Mouse (Mus musculus): ENCODE measurements around the gene Hip1. TPM values are rescaled to one million over a fixed set of nuclear protein-coding genes. Genes with fewer than 3 reads are reported as not detected.
"Not testable (repeated sequence)": the region's sequence is repeated elsewhere in the genome, so short reads cannot be mapped to it uniquely, and the experiment has no call there.

Hip1 gene
- total RNA-seq, 1 experiment: 42.9 TPM

GRCm38 (mm10) chr5:135457961-135458360 is 87.0 kb downstream of the Hip1 start:
- H3K9ac ChIP-seq (ENCODE audit: insufficient read depth, low read depth, low read length, poor library complexity, severe bottlenecking): no peak overlapping the region
- no peak overlapping the region for H3K4me3 ChIP-seq (ENCODE audit: insufficient read depth in 1 of 2, low read depth in 1 of 2, low read length in 2 of 2, poor library complexity in 1 of 2, severe bottlenecking in 1 of 2)
- in situ Hi-C loops (cut with MboI; ENCODE audit: low sequenced_read_pairs in 2 of 2, unreplicated experiment in 2 of 2): no loop called here
- DNase-seq (ENCODE audit: low read depth, low spot score): no peak
- H3K27ac ChIP-seq (ENCODE audit: insufficient read depth, low read depth, low read length, poor library complexity, severe bottlenecking): no peak overlapping the region
- no peak for TF ChIP-seq ZNF384 (IDR thresholded peaks at IDR 0.05; ENCODE audit: low read depth, low read length)
- no peak for TF ChIP-seq CHD2 (IDR thresholded peaks at IDR 0.05; ENCODE audit: low read depth, low read length)
- TF ChIP-seq HCFC1 (IDR thresholded peaks at IDR 0.05; ENCODE audit: borderline replicate concordance, insufficient read depth, low read length): no peak
- no peaks in the 10 kb centered on the region for H3K9me3 ChIP-seq (ENCODE audit: control insufficient read depth, insufficient read depth, low read depth, low read length)
- H3K4me1 ChIP-seq (ENCODE audit: control insufficient read depth in 2 of 2, insufficient read depth in 2 of 2, low read length in 2 of 2, poor library complexity in 1 of 2): 0 out of 4 replicates have a peak, but pooled peaks cover 0 to 3% of the 10 kb centered on the region in 2 experiments
- H3K36me3 ChIP-seq (ENCODE audit: control insufficient read depth, insufficient read depth, low read length, poor library complexity, severe bottlenecking): peaks cover 3% of the 10 kb centered on the region; the same call in 1 of the 2 replicates

- Histone ChIP-seq H3K4me1 (ENCODE audit: control insufficient read depth in 2 of 2, insufficient read depth in 2 of 2, low read length in 2 of 2, poor library complexity in 1 of 2) (0 out of 4 replicates have a peak, but pooled peaks cover 0 to 3% of the 10 kb centered on the region in 2 experiments), H3K9ac (ENCODE audit: insufficient read depth, low read depth, low read length, poor library complexity, severe bottlenecking) (no peak overlapping the region), H3K27ac (ENCODE audit: insufficient read depth, low read depth, low read length, poor library complexity, severe bottlenecking) (no peak overlapping the region), H3K9me3 (ENCODE audit: control insufficient read depth, insufficient read depth, low read depth, low read length) (no peaks in the 10 kb centered on the region), H3K4me3 (ENCODE audit: insufficient read depth in 1 of 2, low read depth in 1 of 2, low read length in 2 of 2, poor library complexity in 1 of 2, severe bottlenecking in 1 of 2) (no peak overlapping the region), H3K36me3 (ENCODE audit: control insufficient read depth, insufficient read depth, low read length, poor library complexity, severe bottlenecking) (peaks cover 6% of the 10 kb centered on the region; the same call in 1 of the 2 replicates)
- in situ Hi-C loops (cut with MboI; ENCODE audit: low sequenced_read_pairs in 2 of 2, unreplicated experiment in 2 of 2): no loop called here
- no peak for DNase-seq (ENCODE audit: low read depth, low spot score)
- TF ChIP-seq CHD2 (IDR thresholded peaks at IDR 0.05; ENCODE audit: low read depth, low read length): no peak
- TF ChIP-seq ZC3H11A (IDR thresholded peaks at IDR 0.05; ENCODE audit: borderline replicate concordance, low read depth, low read length): no peak
- TF ChIP-seq MAFK (IDR thresholded peaks at IDR 0.05; ENCODE audit: insufficient read depth, low read depth, low read length): no peak
- no peak for TF ChIP-seq HCFC1 (IDR thresholded peaks at IDR 0.05; ENCODE audit: borderline replicate concordance, insufficient read depth, low read length)
- no peak for TF ChIP-seq ZNF384 (IDR thresholded peaks at IDR 0.05; ENCODE audit: low read depth, low read length)
These were observed 88.4 kb downstream of the Hip1 start for GRCm38 (mm10) chr5:135456515-135456914.

GRCm38 (mm10) chr5:135454256-135454655 is 90.7 kb downstream of the Hip1 start:
- Histone ChIP-seq H3K27ac (ENCODE audit: insufficient read depth, low read depth, low read length, poor library complexity, severe bottlenecking) (no peak overlapping the region), H3K9me3 (ENCODE audit: control insufficient read depth, insufficient read depth, low read depth, low read length) (no peaks in the 10 kb centered on the region), H3K9ac (ENCODE audit: insufficient read depth, low read depth, low read length, poor library complexity, severe bottlenecking) (no peak overlapping the region), H3K4me1 (ENCODE audit: control insufficient read depth in 2 of 2, insufficient read depth in 2 of 2, low read length in 2 of 2, poor library complexity in 1 of 2) (0 out of 4 replicates have a peak, but pooled peaks cover 0 to 3% of the 10 kb centered on the region in 2 experiments), H3K4me3 (ENCODE audit: insufficient read depth in 1 of 2, low read depth in 1 of 2, low read length in 2 of 2, poor library complexity in 1 of 2, severe bottlenecking in 1 of 2) (no peak overlapping the region), H3K36me3 (ENCODE audit: control insufficient read depth, insufficient read depth, low read length, poor library complexity, severe bottlenecking) (peaks cover 15% of the 10 kb centered on the region; the same call in 1 of the 2 replicates)
- no peak for TF ChIP-seq CHD2 (IDR thresholded peaks at IDR 0.05; ENCODE audit: low read depth, low read length)
- no peak for TF ChIP-seq MAFK (IDR thresholded peaks at IDR 0.05; ENCODE audit: insufficient read depth, low read depth, low read length)
- TF ChIP-seq ZNF384 (IDR thresholded peaks at IDR 0.05; ENCODE audit: low read depth, low read length): no peak
- TF ChIP-seq ZC3H11A (IDR thresholded peaks at IDR 0.05; ENCODE audit: borderline replicate concordance, low read depth, low read length): no peak
- TF ChIP-seq HCFC1 (IDR thresholded peaks at IDR 0.05; ENCODE audit: borderline replicate concordance, insufficient read depth, low read length): no peak
- DNase-seq (ENCODE audit: low read depth, low spot score): peak; percentile 24
- in situ Hi-C loops (cut with MboI; ENCODE audit: low sequenced_read_pairs in 2 of 2, unreplicated experiment in 2 of 2): no loop called here

GRCm38 (mm10) chr5:135451559-135451958 is 93.4 kb downstream of the Hip1 start:
- H3K4me3 ChIP-seq (ENCODE audit: insufficient read depth in 1 of 2, low read depth in 1 of 2, low read length in 2 of 2, poor library complexity in 1 of 2, severe bottlenecking in 1 of 2); DNase-seq (ENCODE audit: low read depth, low spot score); in situ Hi-C loops (cut with MboI; ENCODE audit: low sequenced_read_pairs in 2 of 2, unreplicated experiment in 2 of 2); H3K9ac ChIP-seq (ENCODE audit: insufficient read depth, low read depth, low read length, poor library complexity, severe bottlenecking); H3K27ac ChIP-seq (ENCODE audit: insufficient read depth, low read depth, low read length, poor library complexity, severe bottlenecking); H3K9me3 ChIP-seq (ENCODE audit: control insufficient read depth, insufficient read depth, low read depth, low read length); H3K4me1 ChIP-seq (ENCODE audit: control insufficient read depth in 2 of 2, insufficient read depth in 2 of 2, low read length in 2 of 2, poor library complexity in 1 of 2): not testable (repeated sequence)
- peaks cover 15% of the 10 kb centered on the region; the same call in 1 of the 2 replicates for H3K36me3 ChIP-seq (ENCODE audit: control insufficient read depth, insufficient read depth, low read length, poor library complexity, severe bottlenecking)

- Histone ChIP-seq H3K36me3 (ENCODE audit: control insufficient read depth, insufficient read depth, low read length, poor library complexity, severe bottlenecking) (peaks cover 15% of the 10 kb centered on the region; the same call in 1 of the 2 replicates), H3K4me3 (ENCODE audit: insufficient read depth in 1 of 2, low read depth in 1 of 2, low read length in 2 of 2, poor library complexity in 1 of 2, severe bottlenecking in 1 of 2) (no peak overlapping the region), H3K9ac (ENCODE audit: insufficient read depth, low read depth, low read length, poor library complexity, severe bottlenecking) (no peak overlapping the region), H3K27ac (ENCODE audit: insufficient read depth, low read depth, low read length, poor library complexity, severe bottlenecking) (no peak overlapping the region), H3K4me1 (ENCODE audit: control insufficient read depth in 2 of 2, insufficient read depth in 2 of 2, low read length in 2 of 2, poor library complexity in 1 of 2) (no peaks in the 10 kb centered on the region), H3K9me3 (ENCODE audit: control insufficient read depth, insufficient read depth, low read depth, low read length) (no peaks in the 10 kb centered on the region)
- DNase-seq (ENCODE audit: low read depth, low spot score): no peak
- TF ChIP-seq ZC3H11A (IDR thresholded peaks at IDR 0.05; ENCODE audit: borderline replicate concordance, low read depth, low read length): no peak
- TF ChIP-seq HCFC1 (IDR thresholded peaks at IDR 0.05; ENCODE audit: borderline replicate concordance, insufficient read depth, low read length): no peak
- TF ChIP-seq MAFK (IDR thresholded peaks at IDR 0.05; ENCODE audit: insufficient read depth, low read depth, low read length): no peak
- no peak for TF ChIP-seq ZNF384 (IDR thresholded peaks at IDR 0.05; ENCODE audit: low read depth, low read length)
- TF ChIP-seq CHD2 (IDR thresholded peaks at IDR 0.05; ENCODE audit: low read depth, low read length): no peak
- in situ Hi-C loops (cut with MboI; ENCODE audit: low sequenced_read_pairs in 2 of 2, unreplicated experiment in 2 of 2): no loop called here
These were observed 93.8 kb downstream of the Hip1 start for GRCm38 (mm10) chr5:135451100-135451499.
